Mouse (Mus musculus) induced T-regulatory cell, adult 2 months (primary cell): ENCODE measurements around the gene Tmem109.

Experiments used
- DNase-seq: peaks from one replicate; pipeline ENCODE4 v3.0.0-alpha.2; 2012; ENCODE audit warnings: low read depth

The Tmem109 gene

GRCm38 (mm10) chr19:10892201-10892600 lies 10.4 kb upstream of the Tmem109 start:
- no peak for DNase-seq

GRCm38 (mm10) chr19:10880975-10881425 lies 801 bp downstream of the Tmem109 start:
- DNase-seq = no peak

- DNase-seq = peak; percentile 86
These were observed 1.5 kb downstream of the Tmem109 start for GRCm38 (mm10) chr19:10880085-10880974.

DNA sequence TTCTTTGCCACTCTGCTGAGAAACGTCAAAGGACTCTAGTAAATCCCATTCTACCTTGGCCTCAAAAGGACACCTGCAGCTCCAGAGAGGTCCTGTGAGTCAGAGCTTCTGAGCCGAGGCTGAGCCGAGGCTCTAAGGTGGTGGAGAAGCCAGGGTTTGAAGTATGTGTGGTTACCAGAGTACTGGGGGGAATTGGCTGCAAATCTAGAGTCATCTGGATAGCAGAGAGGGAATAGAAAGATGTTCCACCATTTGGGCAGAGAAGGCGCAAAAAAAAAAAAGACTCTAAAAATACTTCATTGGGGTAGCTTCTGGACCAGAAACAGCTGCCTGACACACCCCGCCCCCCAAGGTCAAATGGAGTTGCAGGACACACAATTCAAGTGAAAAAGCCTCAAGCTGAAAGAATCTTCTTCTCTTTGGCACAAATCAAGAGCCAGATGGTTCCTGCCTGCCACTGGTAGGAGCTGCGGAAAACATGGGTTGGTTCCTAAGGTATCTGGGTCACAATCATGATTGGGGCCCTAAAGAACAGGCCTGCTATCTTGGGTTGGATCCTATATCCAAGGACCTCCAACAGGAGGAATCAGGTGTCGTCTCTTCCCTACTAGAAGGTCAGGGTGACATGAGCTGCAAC lies 3.5 kb downstream of the Tmem109 start:
- DNase-seq = no peak

GRCm38 (mm10) chr19:10871328-10871961 lies 10.4 kb downstream of the Tmem109 start:
- no peak for DNase-seq

DNA sequence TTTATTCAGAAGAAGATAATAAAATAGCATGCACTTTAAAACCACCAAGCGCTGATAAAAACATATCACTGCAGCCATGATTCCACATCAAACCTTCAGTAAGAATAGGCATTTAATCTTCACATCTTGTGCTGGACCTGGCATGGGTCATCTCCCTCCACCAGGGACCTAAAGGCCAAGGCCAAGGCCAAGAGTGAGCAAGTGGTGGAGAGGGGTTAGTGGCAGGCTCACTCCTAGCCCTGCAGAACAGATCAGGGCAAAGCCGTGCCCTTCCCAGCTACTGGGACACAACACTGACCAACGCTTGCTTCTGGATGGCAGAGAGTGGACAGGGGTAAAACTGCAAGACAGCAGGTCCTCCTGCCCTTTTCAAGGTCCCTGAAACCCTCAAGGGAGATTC lies 11.1 kb downstream of the Tmem109 start:
- no peak for DNase-seq

DNA sequence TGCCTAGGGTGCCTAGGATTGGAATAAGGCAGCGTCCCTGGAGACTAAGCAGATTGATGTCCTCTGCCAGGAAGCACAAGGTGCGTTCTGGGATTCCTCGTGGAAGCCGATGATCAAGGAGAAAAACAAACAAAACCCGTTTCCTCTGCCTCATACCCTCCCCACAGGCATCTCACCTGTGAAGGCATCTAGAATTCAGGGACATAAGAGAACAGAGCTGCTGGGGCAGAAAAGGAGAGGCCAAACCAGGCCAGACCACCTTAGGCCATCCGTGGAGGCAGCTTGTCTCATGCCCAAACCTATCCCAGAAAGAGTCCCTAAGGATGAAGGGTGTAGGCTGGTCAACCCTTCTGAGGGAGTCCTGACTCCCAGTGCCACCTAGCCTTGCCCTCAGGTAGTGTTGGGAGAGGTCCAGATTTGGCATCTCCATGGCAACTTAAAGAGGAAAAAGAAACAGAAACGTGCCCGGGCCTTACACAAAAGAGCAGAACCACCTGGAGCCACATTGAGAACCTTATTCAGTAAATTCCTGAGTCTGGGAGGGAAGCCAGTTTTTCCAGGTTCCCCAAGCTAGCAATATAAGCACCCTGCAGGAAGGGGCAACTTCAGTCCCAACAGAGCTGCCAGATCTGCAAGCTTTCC lies 11.8 kb downstream of the Tmem109 start, which contains the start of gene Tmem132a:
Tmem132a (minus strand) TSS at position 55 of the 642 bp plus-strand sequence.
- no peak for DNase-seq

- DNase-seq = peak; percentile 47
These were observed 12.4 kb downstream of the Tmem109 start for GRCm38 (mm10) chr19:10869241-10869885.

DNA sequence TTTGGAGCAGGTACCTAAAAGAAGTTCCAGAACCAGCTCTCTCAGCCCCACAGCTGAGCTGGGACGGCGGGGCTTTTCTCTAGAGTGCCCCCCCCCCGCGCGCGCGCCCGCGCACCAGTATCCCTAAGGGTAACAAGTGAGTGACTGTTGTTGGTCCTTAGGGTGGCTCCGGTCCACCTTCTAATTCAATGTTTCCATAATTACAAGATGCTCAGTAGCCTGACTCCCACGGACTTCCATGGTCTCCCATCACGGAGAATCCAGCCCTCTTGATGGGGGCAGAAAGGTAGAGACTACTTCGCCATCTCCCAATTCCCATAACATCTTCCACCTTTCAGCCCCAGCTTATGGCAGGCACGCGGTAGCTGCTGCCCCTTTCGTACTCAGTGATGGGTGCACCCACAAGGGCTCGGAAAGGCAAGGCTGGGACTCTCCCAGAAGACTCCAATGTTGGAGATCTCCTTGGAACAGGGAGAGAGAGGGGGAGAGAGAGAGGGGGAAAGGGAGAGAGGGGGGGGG lies 13.1 kb downstream of the Tmem109 start:
- no peak for DNase-seq

DNA sequence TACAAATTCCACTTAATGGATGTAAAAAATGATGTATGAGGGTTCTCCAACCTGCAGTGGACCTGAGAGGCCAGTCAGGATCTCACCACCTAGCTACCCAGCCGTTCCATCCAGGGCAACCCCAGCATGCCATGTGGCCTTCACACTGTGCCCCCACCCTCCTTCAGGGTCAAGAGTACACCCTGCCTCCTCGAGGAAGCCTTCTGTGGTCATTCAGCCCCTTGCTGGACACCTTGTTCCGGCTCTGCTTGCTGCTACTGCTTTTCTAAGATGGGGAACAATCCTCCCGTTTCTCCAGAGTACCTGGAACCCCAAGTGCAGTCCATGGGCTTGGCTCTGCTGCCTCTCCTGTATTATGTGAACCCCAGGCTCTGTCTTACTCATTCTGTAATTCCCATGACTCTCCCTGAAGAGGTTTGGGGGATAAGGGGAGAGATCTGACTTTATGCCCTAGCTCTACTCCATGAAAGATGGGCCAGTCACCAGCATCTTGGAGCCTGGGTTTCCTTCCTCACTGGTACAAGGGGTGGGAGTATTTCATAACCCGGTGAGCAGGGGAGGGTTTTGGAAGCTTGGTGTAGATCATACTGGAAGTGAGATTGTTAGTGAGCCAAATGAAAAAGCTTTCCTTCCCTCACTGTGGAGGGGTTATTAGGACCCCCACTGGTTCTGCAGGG lies 13.7 kb downstream of the Tmem109 start:
- DNase-seq = no peak

DNA sequence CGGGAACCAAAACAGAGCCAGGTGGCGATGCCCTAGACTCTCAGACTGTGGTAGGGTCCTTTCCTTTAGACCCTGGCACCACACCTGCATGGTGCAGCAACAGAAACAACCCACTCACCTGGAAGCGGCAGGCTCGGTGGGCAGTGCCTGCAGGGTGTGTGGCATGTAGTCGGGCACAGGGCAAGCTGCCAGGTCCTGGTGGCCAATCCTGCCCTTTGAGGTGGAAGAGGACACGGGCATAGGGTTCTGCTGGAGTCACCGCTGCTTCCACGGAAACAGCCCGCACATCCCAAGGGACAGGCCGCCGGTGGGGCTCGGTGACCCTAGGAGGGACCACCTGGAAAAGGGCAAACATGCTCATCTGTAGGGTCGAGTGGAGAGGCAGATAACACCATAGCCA lies 15.4 kb downstream of the Tmem109 start:
- DNase-seq = no peak

DNA sequence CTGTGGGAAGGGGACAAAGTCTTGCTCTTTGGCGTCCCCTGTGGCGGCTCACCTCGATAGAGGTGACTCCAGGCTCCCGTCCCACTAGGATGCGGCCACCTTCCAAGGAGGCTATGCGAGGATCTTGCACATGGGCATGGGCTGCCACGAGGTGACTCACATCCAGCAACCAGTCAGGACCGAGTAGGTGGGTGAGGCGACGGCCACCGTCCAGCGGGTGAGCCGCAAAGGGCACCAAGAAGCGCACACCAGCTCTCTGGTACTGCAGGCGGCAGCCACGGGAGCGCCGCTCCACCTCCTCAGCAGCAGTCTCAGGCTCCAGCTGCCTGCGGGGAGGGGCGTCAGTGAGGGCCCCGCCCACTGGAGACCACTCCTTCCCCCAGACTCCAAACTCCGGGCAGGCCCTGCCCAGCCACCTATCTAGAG lies 21.7 kb downstream of the Tmem109 start:
- DNase-seq = no peak

- no peak for DNase-seq
These were observed 25.3 kb downstream of the Tmem109 start for GRCm38 (mm10) chr19:10856520-10856919.

GRCm38 (mm10) chr19:10855422-10855821 lies 26.4 kb downstream of the Tmem109 start:
- DNase-seq = no peak

- no peak for DNase-seq
These were observed 34.3 kb downstream of the Tmem109 start for GRCm38 (mm10) chr19:10847311-10848087.

DNA sequence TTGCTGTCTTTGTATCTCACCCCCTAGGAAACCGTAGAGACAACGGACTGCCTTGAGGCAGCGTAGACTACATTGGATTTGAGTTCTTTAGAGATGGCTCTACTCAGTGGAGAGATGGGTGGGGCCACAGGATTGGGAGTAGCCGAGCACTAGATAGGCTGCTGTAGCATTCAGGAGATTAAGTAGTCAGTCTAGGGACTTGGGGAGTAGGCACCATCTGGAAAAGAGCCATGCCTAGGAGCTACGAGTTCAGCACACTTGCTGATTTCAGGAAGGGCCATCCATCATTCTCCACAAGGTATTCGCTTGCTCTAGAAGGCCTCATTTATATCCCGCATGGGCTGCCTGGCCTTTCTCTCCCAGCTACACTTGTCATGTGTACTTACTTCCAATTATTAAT lies 35.7 kb downstream of the Tmem109 start:
- no peak for DNase-seq

DNA sequence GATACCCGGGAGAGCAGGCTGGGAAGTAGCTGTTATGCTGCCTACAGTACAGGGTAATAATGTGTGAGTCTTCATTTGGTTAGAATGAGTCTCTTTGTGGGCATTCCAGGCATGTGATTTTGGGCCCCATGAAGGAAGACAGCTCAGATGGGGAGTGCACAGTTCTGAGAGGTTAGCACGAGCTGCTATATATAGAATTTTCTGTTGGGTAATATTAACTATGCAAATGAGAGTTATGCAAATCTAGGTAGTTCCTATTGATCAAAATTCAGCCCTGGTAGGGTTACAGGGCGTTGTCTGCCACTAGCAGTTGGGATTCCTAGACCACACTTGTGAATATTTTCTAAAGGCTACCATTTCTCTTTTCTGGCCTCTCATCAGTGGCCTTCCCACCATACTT lies 36.3 kb downstream of the Tmem109 start:
- DNase-seq = no peak

DNA sequence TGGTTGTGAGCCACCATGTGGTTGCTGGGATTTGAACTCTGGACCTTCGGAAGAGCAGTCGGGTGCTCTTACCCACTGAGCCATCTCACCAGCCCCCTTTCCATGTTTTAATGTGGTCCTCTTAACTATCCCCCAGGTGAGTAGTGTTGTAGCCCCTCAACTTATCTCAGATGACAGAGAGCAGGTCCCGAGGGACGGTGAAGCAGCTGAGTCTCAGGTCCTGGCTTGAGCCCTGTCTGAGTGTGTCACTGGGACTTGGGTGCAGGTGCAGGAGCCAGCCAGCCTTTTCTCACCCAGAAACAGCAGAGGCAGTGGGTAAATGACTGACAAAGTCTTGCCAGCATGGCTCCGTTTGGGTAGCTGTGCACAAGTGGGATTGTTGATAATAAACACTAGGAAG lies 37.6 kb downstream of the Tmem109 start:
- DNase-seq = no peak

DNA sequence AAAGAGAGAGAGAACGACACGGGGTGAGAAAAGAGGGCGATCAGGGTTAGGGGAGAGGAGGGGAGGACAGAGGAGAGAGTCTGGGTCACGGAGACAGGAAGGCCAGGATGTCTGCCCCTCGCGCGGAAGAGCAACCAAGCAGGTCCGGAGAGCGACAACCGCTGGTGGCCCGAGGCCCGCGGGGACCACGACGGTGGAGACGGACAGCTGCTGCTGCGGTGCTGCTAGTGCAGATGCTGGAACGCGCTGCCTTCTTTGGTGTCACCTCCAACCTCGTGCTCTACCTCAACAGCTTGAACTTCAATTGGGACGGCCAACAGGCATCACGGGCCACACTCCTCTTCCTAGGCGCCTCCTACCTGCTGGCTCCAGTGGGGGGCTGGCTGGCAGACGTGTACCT lies 38.9 kb downstream of the Tmem109 start:
- peak; percentile 48 for DNase-seq
